Mouse (Mus musculus) B cell, adult 2 months (primary cell): ENCODE results near the gene BC003965.

ENCODE experiments used
- DNase-seq, 2 experiments: peaks; one replicate each; pipeline ENCODE4 v3.0.0; 2022

Gene BC003965

DNA sequence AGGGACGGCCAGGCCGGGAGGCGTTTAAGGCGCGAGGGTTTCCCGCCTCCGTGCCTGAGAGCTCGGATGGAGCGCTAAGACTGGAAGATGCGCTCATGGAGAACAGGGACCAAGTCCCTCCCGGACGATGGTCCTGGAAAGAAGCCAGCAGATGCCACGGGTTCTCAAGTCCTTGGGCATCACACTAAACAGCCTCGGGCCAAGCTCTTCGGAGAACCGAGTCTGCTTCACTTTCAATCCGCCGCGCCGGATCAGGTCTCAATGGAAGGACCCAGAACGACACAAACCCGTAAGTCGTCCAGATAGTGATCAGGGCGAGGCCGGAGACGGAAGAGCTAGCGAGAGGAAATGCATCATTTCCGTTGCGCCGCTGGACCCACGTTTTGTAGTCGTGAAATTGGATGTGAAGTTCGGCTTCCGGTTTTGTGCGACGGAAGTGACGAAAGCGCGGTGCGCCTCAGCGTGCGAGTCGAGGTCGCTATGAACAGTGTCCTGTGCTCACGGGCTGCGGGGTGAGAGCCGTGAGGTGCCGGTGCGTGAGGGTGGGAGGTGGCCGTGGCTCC lies at the start of gene BC003965:
TSS of gene BC003965 (plus strand) at position 426 of the 563 bp plus-strand sequence.
- peak; percentile 98 for DNase-seq

DNA sequence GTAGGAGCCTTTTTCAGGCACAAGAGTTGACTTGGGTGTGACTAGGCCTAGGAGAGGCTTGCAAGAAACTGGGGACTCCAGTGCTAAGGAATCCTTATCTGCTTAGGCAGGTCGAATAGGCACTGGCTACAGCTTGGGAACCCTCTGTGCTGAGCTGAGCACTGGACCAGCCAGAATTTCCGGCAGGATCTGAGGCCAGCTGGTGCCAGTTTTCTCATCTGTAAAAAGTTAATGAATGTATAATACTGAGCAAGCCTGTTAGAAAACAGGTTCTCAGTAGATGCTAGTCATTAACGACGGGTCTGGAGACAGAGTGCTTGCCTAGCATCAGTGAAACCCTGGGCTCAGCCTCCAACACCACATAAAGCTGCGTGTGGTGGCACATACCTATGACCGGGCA lies 48.7 kb upstream of the BC003965 start:
- DNase-seq = no peak

DNA sequence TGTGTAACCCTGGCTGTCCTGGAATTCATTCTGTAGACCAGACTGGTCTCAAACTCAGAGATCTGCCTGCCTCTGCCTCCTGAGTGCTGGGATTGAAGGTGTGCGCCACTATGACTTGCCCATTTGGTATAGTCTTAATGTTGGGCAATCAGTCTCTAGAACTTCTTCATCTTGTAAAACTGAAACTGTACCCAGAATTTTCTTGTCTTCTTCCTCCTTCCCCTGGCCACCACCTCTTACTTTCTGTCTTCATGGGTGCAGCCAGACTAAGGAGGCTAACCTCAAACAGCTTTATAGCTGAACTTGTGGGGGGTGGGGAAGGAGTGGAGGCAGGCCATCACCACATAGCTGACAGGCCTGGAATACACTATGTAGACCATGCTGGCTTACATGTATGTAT lies 45.6 kb upstream of the BC003965 start:
- no peak for DNase-seq

DNA sequence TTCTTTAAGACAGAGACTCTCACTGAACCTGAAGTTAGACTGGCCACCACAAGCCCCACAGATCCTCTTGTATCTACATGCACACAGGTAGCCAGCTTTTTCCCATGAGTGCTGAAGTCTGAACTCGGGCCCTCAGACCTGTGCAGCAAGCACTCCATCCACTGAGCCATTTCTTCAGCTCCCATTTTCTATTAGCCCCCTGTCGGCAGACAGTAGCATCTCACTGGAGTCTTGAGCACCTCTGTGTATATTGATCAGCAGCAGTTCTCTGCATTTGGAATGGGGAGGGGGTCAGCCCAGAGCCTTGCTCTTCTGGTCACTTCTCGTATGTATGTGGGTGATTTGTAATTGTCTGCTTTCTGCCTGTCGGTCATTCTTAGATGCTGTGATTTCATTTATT lies 44.4 kb upstream of the BC003965 start:
- no peak for DNase-seq

DNA sequence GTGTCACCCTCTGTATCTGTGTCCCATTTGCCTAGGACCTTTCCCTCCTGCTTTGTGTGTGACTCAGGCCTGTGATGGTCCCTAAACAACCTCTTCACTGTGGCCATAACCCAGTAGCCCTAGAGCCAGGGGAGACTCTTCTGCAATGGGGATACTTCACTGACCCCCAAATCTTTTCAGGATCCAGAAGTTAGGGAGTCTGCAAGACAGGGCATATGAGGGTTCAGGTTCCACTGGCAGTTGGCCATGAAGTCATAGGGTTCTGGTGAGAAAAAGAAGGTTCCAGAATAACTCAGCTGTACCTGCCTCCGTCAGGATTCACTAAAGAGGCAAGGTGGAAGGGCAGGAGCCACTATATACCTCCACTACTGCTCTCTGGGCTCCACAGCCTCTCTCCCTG lies 22.2 kb upstream of the BC003965 start, which contains the start of gene Ccdc154:
TSS of gene Ccdc154 (plus strand) at position 301 of the 400 bp plus-strand sequence.
- no peak for DNase-seq

DNA sequence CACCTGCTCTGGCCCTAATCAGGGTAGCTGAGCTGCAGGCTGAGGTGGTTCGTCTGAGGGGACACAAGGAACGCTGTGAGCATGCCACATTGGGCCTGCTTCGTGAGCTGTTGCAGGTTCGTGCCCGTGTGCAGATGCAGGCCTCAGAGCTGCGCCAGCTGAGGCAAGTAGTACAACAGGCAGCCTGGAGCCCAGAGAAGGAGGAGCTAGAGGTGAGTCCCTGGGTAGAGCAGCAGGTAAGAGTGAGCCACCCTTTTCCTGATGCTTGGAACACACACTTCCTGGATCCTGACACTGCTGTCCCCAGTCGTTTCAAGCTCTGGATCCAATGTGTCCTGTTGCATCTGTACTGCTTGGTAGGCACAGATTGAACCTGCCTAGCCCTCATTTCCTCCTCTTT lies 21.0 kb upstream of the BC003965 start:
- no peak for DNase-seq

DNA sequence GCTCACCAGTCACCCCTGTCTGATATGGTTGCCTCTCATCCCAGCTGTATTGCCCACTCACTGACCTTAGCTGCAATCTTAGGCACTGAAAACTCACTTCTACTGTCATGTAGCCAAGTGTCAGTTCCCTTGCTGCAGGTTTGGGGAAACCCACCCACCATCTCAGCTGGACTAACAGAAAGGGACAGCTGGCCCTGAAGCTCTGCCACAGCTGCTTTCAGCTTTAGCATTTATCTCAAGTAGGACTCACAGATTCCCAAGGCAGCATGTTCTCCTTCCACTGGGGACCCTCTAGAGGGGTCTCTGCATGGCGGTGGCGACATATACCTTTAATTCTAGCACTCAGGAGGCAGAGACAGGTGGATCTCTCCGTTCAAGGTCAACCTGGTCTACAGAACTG lies 19.6 kb upstream of the BC003965 start:
- DNase-seq = no peak

DNA sequence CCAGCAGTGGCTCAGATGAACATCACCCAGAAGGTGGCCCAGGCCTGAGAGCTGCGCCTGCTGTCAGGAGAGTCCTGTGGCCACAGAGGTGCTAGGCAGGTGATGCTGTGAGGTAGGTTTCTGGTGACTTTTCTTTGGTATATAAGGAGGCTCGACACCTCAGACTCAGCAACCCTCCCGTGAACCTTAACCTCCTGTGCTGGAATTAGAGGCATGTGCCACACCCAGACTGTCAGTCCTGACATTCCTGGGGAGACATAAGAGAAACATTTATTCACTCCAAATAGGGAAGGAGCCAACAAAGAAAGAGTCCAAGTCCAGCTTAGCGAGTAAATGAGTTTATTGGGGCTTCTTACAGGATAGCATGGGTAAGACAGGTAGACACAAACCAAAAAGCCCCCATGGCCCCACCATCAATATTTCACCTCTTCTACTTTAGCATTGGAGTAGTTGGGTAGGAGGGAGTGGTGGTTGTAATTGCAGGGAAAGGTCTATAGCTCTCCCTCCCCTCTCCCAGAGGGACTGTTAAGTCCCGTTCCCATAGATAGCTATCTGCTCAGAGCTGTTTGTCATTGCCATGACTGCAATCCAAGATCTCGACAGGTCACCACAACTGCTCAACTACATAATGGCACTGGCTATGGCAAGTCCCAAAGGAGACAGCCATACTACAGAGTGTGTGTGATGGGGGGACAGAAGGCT lies 18.2 kb upstream of the BC003965 start:
- no peak for DNase-seq

DNA sequence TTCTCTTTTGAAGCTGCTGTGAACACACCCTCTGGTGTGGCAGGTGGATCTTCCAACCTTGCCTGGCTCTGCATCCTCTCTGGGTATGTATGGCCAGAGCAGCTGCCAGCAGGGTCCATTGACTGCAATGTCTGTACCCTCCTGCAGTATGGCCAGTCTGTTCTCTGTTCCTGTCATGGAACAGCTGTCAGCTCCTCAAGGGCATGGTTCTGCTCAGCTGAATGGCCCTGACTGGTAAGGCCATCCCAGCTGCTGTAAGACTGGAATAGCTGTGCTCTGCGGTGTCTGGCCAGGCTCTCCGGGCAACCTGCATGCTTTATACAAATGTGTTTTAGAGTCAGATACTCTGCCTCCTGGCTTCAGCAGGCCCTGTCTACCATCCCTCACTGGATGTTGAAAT lies 14.6 kb upstream of the BC003965 start:
- no peak for DNase-seq

DNA sequence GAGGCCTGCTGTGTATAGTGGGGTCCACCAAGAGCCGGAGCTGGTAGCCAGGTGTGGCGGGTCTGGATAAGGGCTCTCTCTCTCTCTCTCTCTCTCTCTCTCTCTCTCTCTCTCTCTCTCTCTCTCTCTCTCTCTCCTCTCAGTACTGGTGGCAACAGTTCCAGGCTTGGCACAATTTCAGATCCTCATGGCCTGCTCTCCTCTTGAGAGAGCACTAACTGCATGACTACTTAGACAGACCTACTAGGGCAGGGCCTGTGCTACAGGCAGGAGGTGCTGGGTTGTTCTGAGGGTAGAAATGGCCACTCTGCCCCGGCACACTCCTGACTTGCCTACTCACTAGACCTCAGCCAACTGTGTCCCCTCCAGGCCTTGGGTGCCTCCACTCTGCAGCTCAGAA lies 11.8 kb upstream of the BC003965 start:
- no peak for DNase-seq

DNA sequence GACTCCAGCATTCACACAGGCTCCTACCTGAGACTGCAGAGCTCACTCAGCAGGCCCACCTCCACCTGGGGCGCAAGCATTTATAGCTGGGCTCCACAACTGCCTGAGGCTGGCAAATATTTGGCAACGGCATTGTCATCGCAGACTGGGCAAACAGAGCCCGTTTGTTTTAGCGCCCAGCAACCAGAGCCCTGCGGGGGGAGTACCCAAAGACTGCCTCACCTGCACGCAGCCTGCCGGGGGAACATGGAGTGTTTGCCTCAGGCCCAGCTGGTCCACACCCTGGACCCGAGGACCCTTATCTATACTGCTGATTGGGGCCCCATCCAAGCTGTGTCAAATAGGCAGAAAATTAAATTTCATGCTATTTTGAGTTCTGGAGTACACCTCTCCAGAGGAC lies 8.9 kb upstream of the BC003965 start, which contains the start of gene Gm38655:
TSS of gene Gm38655 (minus strand) at position 61 of the 400 bp plus-strand sequence.
- no peak for DNase-seq

DNA sequence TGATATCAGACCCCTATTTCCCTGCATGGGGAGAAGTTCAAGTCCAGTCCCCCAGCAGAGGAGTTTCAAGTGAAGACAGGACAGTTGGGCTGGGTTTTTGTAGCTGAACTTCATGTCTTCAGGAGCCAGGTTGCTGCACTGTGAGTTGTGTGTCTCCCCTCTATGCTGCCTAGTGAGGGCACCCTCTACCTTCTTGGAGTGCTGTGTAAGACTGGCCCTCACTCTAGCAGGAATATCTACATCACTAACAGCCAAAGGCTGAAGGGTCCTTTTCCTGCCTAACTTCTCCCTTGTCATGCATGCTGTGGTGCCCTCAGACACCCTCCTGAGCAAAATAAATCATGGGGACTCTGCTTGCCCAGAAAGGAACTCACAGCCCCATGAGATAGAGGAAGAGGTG lies 1.1 kb upstream of the BC003965 start:
- DNase-seq = peak; percentile 21 to 22

DNA sequence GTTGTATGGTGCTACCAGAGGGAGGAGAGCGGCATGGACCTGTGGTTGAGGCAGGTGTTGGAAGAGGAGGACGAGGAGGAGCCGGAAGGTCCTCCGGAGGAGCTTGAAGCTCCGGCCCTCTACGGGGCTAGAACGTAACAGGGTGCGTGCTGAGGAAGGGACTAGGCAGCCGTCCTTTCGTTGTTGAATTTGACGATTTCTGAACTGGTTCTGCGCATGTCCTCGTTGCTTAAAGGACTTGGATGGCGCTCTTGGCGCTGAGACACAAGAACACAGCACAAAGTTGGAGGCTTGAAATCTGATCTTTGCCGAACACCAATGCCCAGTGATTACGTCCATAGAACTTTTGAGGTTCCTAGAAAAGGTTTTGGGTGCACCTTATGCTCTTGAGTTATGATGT lies 607 bp downstream of the BC003965 start:
- DNase-seq = no peak

DNA sequence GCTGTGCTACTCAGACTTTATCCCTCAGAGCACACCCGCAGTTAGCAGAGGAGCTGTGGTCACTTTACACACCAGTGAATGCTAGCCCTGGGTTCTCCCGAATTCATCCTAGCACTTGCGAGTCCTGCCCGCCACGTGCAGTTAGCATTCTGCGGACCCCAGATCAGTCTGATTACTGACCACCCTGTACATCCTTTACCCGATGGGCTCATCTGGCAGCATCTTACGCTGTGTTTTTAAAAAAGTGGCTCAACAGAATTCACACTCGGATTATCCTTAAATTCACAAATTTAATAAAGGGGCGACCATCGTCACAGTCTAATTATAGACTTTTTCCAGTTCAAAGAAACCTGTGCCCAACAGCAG lies 3.4 kb downstream of the BC003965 start:
- no peak for DNase-seq

DNA sequence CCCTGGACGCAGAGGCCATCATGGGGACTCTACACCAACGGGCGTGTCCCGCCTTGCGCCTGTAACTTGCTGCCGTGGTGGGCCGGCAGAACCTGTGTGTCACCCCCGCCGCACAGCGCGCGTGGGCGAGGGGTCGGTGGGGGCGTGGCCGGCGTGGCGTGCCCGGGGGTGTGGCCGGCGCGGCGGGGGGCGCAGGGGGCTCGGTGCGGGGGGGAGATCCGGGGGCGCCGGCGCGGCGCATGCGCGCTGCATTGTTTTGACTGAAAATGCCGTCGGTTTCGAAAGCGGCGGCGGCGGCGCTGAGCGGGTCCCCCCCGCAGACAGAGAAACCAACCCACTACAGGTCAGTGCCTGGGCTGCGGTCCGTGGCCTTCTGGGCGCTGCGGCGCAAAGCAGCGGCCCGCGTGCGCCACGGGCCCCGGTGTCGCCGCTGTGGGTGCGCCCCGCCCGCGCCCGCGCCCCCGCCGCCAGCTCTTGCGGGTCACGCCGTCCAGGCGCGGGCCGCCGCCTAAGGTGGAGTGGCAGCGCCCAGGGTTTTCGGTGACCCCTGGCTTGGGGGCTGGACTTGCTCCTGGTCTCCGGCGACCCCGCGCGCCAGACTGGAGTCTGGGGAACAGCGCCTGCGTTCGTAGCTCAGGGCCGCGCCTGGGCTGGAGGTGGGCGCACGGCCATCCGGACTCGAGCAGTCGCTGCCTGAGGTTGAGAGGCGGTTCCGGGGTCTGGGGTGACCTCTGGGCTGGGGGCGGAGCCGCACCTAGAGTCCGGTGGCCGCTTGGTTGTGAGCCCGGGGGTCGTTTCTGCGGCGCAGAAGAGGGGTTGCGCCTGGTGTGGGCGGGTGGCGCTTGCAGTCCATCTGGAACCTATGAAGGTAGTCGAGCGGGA lies 4.0 kb downstream of the BC003965 start, which contains the start of gene Unkl:
TSS of gene Unkl (plus strand) at position 248 of the 882 bp plus-strand sequence.
- peak; percentile 84 to 85 for DNase-seq

DNA sequence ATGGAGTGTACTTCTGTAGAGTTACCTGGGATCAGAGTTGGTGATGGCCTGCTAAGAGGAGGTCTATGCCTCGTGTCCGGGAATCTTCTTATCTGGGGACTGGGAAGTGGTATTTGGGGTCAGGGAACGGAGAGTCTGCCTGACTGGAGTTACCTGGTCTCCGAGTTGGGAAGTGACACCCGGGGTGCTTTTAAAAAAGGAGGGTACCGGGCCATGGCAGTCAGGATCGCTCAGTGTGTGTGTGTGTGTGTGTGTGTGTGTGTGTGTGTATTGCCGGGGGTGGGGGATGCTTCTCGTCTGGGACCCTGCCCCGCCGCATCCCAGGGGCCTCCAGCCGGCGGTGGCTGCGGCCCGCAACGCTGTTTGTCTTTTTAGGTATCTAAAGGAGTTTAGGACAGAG lies 4.7 kb downstream of the BC003965 start:
- DNase-seq = no peak

DNA sequence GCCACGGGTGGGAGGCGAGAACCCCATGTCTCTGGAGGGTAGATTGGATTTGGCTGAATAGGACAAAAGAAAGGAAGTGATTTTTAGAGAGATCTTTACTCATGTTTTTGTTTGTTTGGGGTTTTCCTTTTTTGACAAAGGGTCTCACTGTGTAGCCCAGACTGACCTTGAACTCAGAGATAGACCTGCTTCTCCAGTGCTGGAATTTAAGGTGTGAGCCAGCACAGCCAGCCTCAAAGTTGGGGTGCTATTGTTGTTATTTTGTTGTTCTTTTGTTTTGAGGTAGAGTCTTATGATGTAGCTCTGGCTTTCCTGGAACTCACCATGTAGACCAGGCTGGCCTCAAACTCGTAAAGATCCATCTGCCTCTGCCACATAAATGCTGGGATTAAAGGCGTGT lies 18.0 kb downstream of the BC003965 start:
- no peak for DNase-seq

DNA sequence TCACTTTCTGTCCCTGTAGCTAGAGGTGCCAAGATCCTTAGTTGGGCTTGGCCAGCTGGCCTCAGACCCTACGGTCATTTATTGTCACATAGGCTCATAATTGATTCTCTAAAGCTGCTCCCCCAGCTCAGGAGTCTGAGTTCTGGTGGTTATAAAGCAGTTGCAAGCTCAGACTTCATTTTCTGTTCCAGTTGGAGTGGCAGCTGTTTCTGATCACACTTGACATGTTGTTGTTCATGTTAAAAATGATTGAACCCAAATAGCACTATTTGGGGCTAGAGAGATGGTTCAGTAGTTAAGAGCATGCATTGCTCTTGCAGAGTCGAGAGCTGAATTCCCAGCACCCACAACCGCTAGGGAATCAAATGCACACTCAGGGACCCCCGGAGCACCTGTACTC lies 25.7 kb downstream of the BC003965 start:
- DNase-seq = no peak

DNA sequence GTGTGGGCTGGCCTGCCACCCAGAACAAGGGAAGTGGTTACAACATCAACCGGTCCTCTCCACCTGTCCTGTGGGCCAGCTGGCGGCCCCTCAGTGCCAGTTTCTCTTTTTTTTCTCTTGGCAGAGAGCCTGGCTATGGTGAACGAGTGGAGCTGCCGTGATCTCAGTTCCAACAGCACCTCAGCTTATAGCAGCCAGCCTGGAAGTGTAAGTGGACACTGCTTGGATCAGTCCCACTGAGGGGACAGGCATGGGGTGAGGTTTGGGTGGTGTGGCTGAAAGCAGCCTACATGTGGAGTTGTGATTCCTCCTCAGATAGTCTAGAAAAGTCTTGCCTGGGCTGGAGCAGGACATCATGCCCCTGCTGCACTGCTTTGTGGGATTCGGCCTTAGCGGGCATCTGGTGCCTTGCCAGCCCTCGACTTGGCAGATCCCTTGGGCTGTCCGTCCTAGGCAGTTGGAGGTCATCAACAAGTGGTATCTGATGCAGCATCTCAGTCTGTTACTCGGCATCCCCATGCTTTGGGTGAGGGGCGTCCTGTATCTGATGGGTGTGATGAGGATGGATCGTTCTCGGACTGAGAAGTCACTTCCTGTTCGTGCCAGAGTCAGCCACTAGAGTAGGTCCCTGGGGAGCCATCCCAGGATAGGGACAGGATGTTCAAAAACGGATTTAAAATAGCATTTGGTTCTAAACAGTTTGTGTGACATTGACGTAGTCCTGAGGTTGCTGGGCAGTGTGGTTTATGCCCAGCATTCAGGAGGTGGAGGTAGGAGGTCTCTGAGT lies 26.5 kb downstream of the BC003965 start:
- DNase-seq = peak in 1 of 2 experiments; percentile 26

DNA sequence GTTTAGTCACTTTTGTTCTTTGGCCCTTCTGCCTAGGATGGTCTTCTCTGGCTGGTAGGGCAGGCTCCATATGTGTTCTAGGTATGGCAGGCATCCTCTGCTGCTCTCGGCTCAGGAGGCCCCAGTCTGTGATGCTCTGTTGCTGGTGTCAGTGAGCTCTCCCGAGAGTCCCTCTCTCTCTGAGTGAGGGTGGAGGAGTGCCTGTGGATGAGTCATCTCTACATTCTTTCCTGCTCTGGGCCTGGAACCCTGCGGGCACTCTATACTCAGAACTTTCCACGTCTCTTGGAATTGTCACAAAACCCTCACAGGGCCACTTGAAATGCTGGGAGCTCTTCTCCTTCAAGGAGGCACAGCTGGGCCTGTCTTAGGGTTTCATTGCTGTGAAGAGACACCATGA lies 27.4 kb downstream of the BC003965 start:
- no peak for DNase-seq

DNA sequence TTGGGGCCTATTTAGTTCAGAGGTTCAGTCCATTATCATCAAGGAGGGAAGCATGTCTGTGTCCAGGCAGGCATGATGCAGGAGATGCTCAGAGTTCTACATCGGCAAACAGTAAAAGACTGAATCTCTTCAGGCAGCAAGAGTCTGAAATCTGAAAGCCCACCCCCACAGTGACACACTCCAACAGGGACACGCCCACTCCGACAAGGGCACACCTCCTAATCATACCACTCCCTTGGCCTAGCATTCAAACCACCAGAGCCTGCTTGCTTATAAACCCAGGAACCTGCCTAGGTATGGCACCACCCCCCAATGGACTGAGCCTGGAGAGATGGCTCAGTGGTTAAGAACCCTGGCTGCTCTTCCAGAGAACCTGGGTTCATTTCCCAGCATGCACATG lies 31.1 kb downstream of the BC003965 start:
- DNase-seq = no peak

DNA sequence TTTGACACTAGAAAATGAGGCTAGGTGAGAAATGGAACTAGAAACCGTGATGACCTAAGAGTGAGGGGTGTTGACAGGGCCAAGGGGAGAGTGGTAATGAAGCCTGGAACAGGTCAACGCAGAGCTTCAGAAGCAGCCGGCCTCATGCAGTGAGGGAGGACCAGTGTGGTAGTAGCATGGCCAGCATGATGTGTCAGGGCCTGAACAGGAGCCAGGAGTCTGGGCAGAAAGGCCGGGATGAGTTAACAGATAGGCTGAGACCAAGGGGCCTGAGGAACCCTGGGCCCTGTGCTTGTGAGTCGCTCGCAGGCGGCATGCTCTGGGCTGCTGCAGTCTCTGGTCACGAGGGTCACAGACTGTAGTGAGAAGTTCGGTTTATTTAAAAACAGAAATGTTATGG lies 34.6 kb downstream of the BC003965 start:
- no peak for DNase-seq
